Mouse (Mus musculus): Measurements from ENCODE around the gene Mxd1. TPM values are rescaled to one million over a fixed set of nuclear protein-coding genes. Genes with fewer than 3 reads are reported as not detected.

Mxd1 gene
- polyA plus RNA-seq, 1 experiment from 2014 or later = 27.9 TPM

GRCm38 (mm10) chr6:86624074-86625030, 44.6 kb downstream of the Mxd1 start:
- H3K9ac ChIP-seq (replicated peaks) = no peak overlapping the region
- no peak overlapping the region for H3K4me2 ChIP-seq (replicated peaks)
- no peaks in the 10 kb centered on the region for H3K36me3 ChIP-seq
- WGBS = 72% methylated on average over 18 of the region's 18 CpGs
- ATAC-seq = no peak
- H3K4me3 ChIP-seq (replicated peaks) = no peak overlapping the region
- no peaks in the 10 kb centered on the region for H3K4me1 ChIP-seq (replicated peaks)
- H3K27me3 ChIP-seq = no peaks in the 10 kb centered on the region
- no peaks in the 10 kb centered on the region for H3K9me3 ChIP-seq
- no peak overlapping the region for H3K27ac ChIP-seq

DNA sequence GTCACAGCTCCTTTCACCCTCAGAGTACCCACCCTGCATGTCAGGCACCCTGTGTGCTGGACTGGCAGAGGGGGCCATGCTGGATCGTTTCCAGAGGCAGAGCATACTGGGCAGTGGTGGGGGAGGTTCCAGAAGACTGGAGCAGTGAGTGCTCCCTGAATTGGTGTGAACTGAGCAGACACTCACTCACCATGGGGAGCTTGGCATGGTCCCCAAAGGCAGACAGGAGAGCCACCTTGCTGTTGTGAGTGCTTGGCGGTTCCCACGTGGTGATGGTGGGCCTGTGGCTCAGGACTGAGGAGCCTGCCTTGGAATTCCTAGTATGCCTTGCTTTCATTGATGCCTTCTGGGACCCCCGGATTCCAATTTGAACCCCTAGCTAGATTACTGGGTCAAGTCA, 45.8 kb downstream of the Mxd1 start:
- 94% methylated on average over 4 of the region's 4 CpGs for WGBS
- H3K36me3 ChIP-seq = no peaks in the 10 kb centered on the region
- H3K27me3 ChIP-seq = no peaks in the 10 kb centered on the region
- H3K9ac ChIP-seq (replicated peaks) = no peak overlapping the region
- no peaks in the 10 kb centered on the region for H3K4me1 ChIP-seq (replicated peaks)
- H3K4me3 ChIP-seq (replicated peaks) = no peak overlapping the region
- ATAC-seq = no peak
- H3K27ac ChIP-seq = no peak overlapping the region
- no peak overlapping the region for H3K4me2 ChIP-seq (replicated peaks)
- H3K9me3 ChIP-seq = no peaks in the 10 kb centered on the region

DNA sequence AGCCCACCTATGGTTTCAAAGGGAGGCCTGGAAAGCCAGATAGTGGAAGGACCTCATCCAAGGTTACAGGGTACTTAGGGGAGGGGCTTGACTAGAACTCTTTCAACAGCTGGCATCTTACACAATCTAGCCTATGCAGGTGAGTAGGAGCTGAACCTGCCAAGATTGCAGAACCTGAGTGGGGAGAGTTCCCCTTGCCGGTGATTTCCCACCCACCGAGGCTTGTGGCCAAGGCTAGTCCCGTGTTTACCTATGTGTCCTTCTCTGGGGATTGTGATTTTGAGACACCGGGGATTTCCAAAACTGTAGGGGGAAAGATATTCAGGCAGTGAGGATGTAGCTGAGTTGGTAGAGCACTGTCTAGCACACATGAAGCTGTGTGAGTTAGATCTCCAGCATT, 53.7 kb downstream of the Mxd1 start:
- ATAC-seq = no peak
- Histone ChIP-seq H3K4me1 (replicated peaks) (no peaks in the 10 kb centered on the region), H3K27ac (no peak overlapping the region), H3K9me3 (no peaks in the 10 kb centered on the region), H3K36me3 (no peaks in the 10 kb centered on the region), H3K27me3 (no peaks in the 10 kb centered on the region), H3K4me3 (replicated peaks) (no peak overlapping the region), H3K4me2 (replicated peaks) (no peak overlapping the region), H3K9ac (replicated peaks) (no peak overlapping the region)
- 89% methylated on average over 4 of the region's 4 CpGs for WGBS

- Histone ChIP-seq H3K9ac (replicated peaks) (no peak overlapping the region), H3K4me3 (replicated peaks) (no peak overlapping the region), H3K9me3 (no peaks in the 10 kb centered on the region), H3K27me3 (no peaks in the 10 kb centered on the region), H3K4me2 (replicated peaks) (no peak overlapping the region), H3K4me1 (replicated peaks) (no peaks in the 10 kb centered on the region), H3K27ac (no peak overlapping the region), H3K36me3 (no peaks in the 10 kb centered on the region)
- no peak for ATAC-seq
- WGBS = 66% methylated on average over 5 of the region's 5 CpGs
Observed at GRCm38 (mm10) chr6:86610714-86611113, 58.2 kb downstream of the Mxd1 start.

DNA sequence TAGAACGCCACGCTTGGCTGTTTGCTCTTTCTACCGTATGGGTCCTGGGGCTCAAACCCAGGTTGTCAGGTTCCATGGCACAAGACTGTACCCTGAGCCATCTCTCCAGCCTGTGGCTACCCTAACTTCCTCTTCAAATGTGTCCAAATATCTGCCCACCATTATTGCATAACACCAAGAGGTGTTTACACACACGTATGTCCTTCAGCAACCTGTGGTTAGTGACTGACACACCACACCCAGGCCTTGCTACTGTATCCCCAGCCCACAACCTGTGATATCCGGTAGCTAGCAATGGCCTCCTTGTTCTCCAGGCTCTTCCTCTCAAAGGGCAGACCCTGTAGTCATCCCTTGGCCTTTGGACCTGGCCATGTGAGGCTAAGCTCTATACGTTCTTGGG, 59.7 kb downstream of the Mxd1 start:
- WGBS = 90% methylated on average over 6 of the region's 6 CpGs
- no peaks in the 10 kb centered on the region for H3K4me1 ChIP-seq (replicated peaks)
- no peak overlapping the region for H3K9ac ChIP-seq (replicated peaks)
- H3K4me2 ChIP-seq (replicated peaks) = no peak overlapping the region
- H3K9me3 ChIP-seq = no peaks in the 10 kb centered on the region
- H3K4me3 ChIP-seq (replicated peaks) = no peak overlapping the region
- ATAC-seq = no peak
- H3K27ac ChIP-seq = no peak overlapping the region
- no peaks in the 10 kb centered on the region for H3K27me3 ChIP-seq
- H3K36me3 ChIP-seq = no peaks in the 10 kb centered on the region

- no peak overlapping the region for H3K4me2 ChIP-seq (replicated peaks)
- WGBS = 82% methylated on average over 6 of the region's 6 CpGs
- no peaks in the 10 kb centered on the region for H3K36me3 ChIP-seq
- no peaks in the 10 kb centered on the region for H3K27me3 ChIP-seq
- no peak overlapping the region for H3K4me3 ChIP-seq (replicated peaks)
- no peak overlapping the region for H3K9ac ChIP-seq (replicated peaks)
- H3K4me1 ChIP-seq (replicated peaks) = no peaks in the 10 kb centered on the region
- H3K27ac ChIP-seq = no peak overlapping the region
- no peak for ATAC-seq
- H3K9me3 ChIP-seq = no peaks in the 10 kb centered on the region
Observed at GRCm38 (mm10) chr6:86607471-86607870, 61.5 kb downstream of the Mxd1 start.

GRCm38 (mm10) chr6:86606289-86606688, 62.7 kb downstream of the Mxd1 start:
- Histone ChIP-seq H3K27me3 (no peaks in the 10 kb centered on the region), H3K4me1 (replicated peaks) (no peaks in the 10 kb centered on the region), H3K4me2 (replicated peaks) (no peak overlapping the region), H3K36me3 (no peaks in the 10 kb centered on the region), H3K27ac (no peak overlapping the region), H3K4me3 (replicated peaks) (no peak overlapping the region), H3K9ac (replicated peaks) (no peak overlapping the region), H3K9me3 (no peaks in the 10 kb centered on the region)
- ATAC-seq = no peak
- 83% methylated on average over 4 of the region's 4 CpGs for WGBS

DNA sequence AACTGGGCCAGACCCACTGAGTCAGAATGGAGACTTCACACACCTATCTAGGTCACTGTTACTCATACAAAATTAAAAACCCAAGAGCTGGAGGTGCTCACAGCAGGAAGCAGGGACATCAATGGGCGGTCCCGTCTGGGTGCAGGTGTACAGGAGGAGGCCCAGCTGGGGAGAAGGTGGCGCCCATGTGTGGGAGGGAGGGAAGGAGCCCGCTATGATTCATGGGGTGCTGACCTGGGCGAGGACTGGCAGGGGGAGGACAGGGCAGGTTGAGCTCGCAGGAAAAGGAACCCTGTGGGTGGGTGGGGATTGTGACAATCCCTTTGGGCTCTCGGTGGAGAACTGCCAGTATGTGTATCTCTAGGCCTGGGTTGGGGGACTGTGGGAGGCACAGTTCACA, 63.7 kb downstream of the Mxd1 start:
- H3K36me3 ChIP-seq = no peaks in the 10 kb centered on the region
- no peaks in the 10 kb centered on the region for H3K27me3 ChIP-seq
- H3K4me1 ChIP-seq (replicated peaks) = no peaks in the 10 kb centered on the region
- no peak overlapping the region for H3K4me2 ChIP-seq (replicated peaks)
- H3K9ac ChIP-seq (replicated peaks) = no peak overlapping the region
- 84% methylated on average over 7 of the region's 7 CpGs for WGBS
- no peak for ATAC-seq
- H3K9me3 ChIP-seq = no peaks in the 10 kb centered on the region
- no peak overlapping the region for H3K4me3 ChIP-seq (replicated peaks)
- no peak overlapping the region for H3K27ac ChIP-seq

GRCm38 (mm10) chr6:86599951-86600414, 69.0 kb downstream of the Mxd1 start:
- no peak overlapping the region for H3K4me2 ChIP-seq (replicated peaks)
- no peak overlapping the region for H3K27ac ChIP-seq
- peak; percentile 31; the same call in 1 of the 2 replicates for ATAC-seq
- 72% methylated on average over 6 of the region's 6 CpGs for WGBS
- H3K36me3 ChIP-seq = no peaks in the 10 kb centered on the region
- no peak overlapping the region for H3K9ac ChIP-seq (replicated peaks)
- 0 out of 2 replicates have a peak, but pooled peaks cover 9% of the 10 kb centered on the region for H3K27me3 ChIP-seq
- no peak overlapping the region for H3K4me3 ChIP-seq (replicated peaks)
- H3K9me3 ChIP-seq = no peaks in the 10 kb centered on the region
- H3K4me1 ChIP-seq (replicated peaks) = peaks cover 3% of the 10 kb centered on the region

- peak; percentile 62 for ATAC-seq
- H3K27ac ChIP-seq = no peak overlapping the region
- 21% methylated on average over 4 of the region's 4 CpGs for WGBS
Observed at GRCm38 (mm10) chr6:86599197-86599596, 69.8 kb downstream of the Mxd1 start.

GRCm38 (mm10) chr6:86598742-86599193, 70.2 kb downstream of the Mxd1 start:
- H3K9me3 ChIP-seq = no peaks in the 10 kb centered on the region
- H3K4me1 ChIP-seq (replicated peaks) = peaks cover 3% of the 10 kb centered on the region
- peak; percentile 54; the same call in 1 of the 2 replicates for ATAC-seq
- H3K4me3 ChIP-seq (replicated peaks) = no peak overlapping the region
- H3K9ac ChIP-seq (replicated peaks) = no peak overlapping the region
- H3K36me3 ChIP-seq = no peaks in the 10 kb centered on the region
- 72% methylated on average over 5 of the region's 5 CpGs for WGBS
- H3K27ac ChIP-seq = no peak overlapping the region
- H3K4me2 ChIP-seq (replicated peaks) = no peak overlapping the region
- H3K27me3 ChIP-seq = 0 out of 2 replicates have a peak, but pooled peaks cover 10% of the 10 kb centered on the region

More at GRCm38 (mm10) chr6:86599197-86599596, 69.8 kb downstream of the Mxd1 start:
- Histone ChIP-seq H3K9me3 (no peaks in the 10 kb centered on the region), H3K9ac (replicated peaks) (no peak overlapping the region), H3K36me3 (no peaks in the 10 kb centered on the region), H3K4me1 (replicated peaks) (peaks cover 3% of the 10 kb centered on the region), H3K4me3 (replicated peaks) (no peak overlapping the region), H3K27me3 (0 out of 2 replicates have a peak, but pooled peaks cover 10% of the 10 kb centered on the region), H3K4me2 (replicated peaks) (no peak overlapping the region)

All from midbrain, embryonic 13.5 days (tissue).